Mouse (Mus musculus) kidney, adult 2 months (tissue): ENCODE results near the gene Mettl25.

ENCODE experiments used
- CTCF ChIP-seq: fragments of 200-500 bp; conservative IDR thresholded peaks from 2 replicates; pipeline ENCODE4 v1.5.1; 2011; ENCODE audit warnings: low read depth, mild to moderate bottlenecking, control low read depth, low read length, moderate library complexity, mixed read lengths; ENCODE audit not compliant: insufficient read depth, insufficient read length
- POLR2A ChIP-seq: fragments of 200-500 bp; IDR thresholded peaks from one replicate; pipeline ENCODE4 v1.6.1; 2011; ENCODE audit warnings: low read depth, low read length, control low read depth

- no peak for TF ChIP-seq CTCF
- no peak for TF ChIP-seq POLR2A
These were observed 47.2 kb downstream of the Mettl25 start for GRCm38 (mm10) chr10:105793776-105794552.
